Comparison of ENCODE assay signal across 16 mouse cellular contexts in genomic region chr8:89871966-89872365, GRCm38 (mm10).
DNase-seq lines count a peak whose midpoint lies in the region; ATAC-seq and TF ChIP-seq lines count a peak whose summit lies in the region.
"Had no signal": no experiment of that assay in that cellular context is flagged by ENCODE, and none has a peak within 500 bp of the region (broad histone marks: within the 10 kb centered on the region; RNA-seq: fewer than 3 reads in every experiment).

No protein-coding gene starts in this region.

- no peak for DNase-seq in forebrain, embryonic 10.5 days (ENCODE audit: extremely low spot score, low spot score)
- no peak for DNase-seq in midbrain, postnatal 0 days (ENCODE audit: low spot score)
- DNase-seq in left cerebral cortex, adult 8-10 months (ENCODE audit: low spot score in 2 of 2) = peak; percentile 8 to 14
- peak; percentile 16 for DNase-seq in right cerebral cortex, postnatal 4 days
- no peak for DNase-seq in cerebellum, adult 11 months
- DNase-seq in ovary, adult 18-20 months (ENCODE audit: low spot score) = no peak
- DNase-seq: cerebellum, adult 9-11 months; kidney, postnatal 10 days; lung, embryonic 14.5 days; midbrain, embryonic 14.5 days; thymus, postnatal 25 days had no signal

- no peak for ATAC-seq in forebrain, embryonic 15.5 days (replicated peaks)
- no peak for ATAC-seq in midbrain, postnatal 0 days (ENCODE audit: low FRiP score)
- ATAC-seq in midbrain, embryonic 16.5 days = no peak

- 68% methylated on average over 5 of the region's 5 CpGs for WGBS in forebrain, embryonic 15.5 days
- WGBS in forebrain, embryonic 10.5 days = 82% methylated on average over 5 of the region's 5 CpGs
- whole genome bisulfite sequencing in midbrain, postnatal 0 days = 73% methylated on average over 5 of the region's 5 CpGs
- 81% methylated on average over 5 of the region's 5 CpGs for WGBS in midbrain, embryonic 16.5 days

- TF ChIP-seq CTCF in midbrain, postnatal 0 days (IDR thresholded peaks at IDR 0.05) = peak; percentile 18; the same call in 1 of the 2 replicates

- H3K4me2 ChIP-seq in forebrain, embryonic 15.5 days (replicated peaks) = no peak overlapping the region
- H3K4me2 ChIP-seq in midbrain, postnatal 0 days (ENCODE audit: low read depth, low read length, poor library complexity, severe bottlenecking) = no peak overlapping the region
- no peak overlapping the region for H3K4me2 ChIP-seq in midbrain, embryonic 16.5 days (ENCODE audit: low read length)
- H3K4me2 ChIP-seq: liver, embryonic 11.5 days; lung, embryonic 14.5 days had no signal

- H3K4me3 ChIP-seq in forebrain, embryonic 15.5 days = no peak overlapping the region
- no peak overlapping the region for H3K4me3 ChIP-seq in forebrain, embryonic 10.5 days
- no peak overlapping the region for H3K4me3 ChIP-seq in midbrain, postnatal 0 days (ENCODE audit: low read depth, low read length)
- H3K4me3 ChIP-seq in midbrain, embryonic 16.5 days (ENCODE audit: low read depth, low read length) = no peak overlapping the region

- H3K27ac ChIP-seq in forebrain, embryonic 15.5 days (replicated peaks) = peak overlapping the region; percentile 69
- no peak overlapping the region for H3K27ac ChIP-seq in forebrain, embryonic 10.5 days
- H3K27ac ChIP-seq in midbrain, postnatal 0 days (ENCODE audit: low read depth, low read length) = no peak overlapping the region
- no peak overlapping the region for H3K27ac ChIP-seq in midbrain, embryonic 16.5 days (ENCODE audit: low read length)
- H3K27ac ChIP-seq: macrophage; stomach, postnatal 0 days had no signal

- no peaks in the 10 kb centered on the region for H3K36me3 ChIP-seq in forebrain, embryonic 15.5 days
- H3K36me3 ChIP-seq in forebrain, embryonic 10.5 days (replicated peaks) = no peaks in the 10 kb centered on the region
- H3K36me3 ChIP-seq in midbrain, postnatal 0 days (ENCODE audit: insufficient read depth, low read length) = no peaks in the 10 kb centered on the region
- H3K36me3 ChIP-seq in midbrain, embryonic 16.5 days (ENCODE audit: control insufficient read depth, insufficient read depth, low read length) = no peaks in the 10 kb centered on the region

- no peaks in the 10 kb centered on the region for H3K9me3 ChIP-seq in forebrain, embryonic 15.5 days
- H3K9me3 ChIP-seq in forebrain, embryonic 10.5 days = no peaks in the 10 kb centered on the region
- no peaks in the 10 kb centered on the region for H3K9me3 ChIP-seq in midbrain, postnatal 0 days (ENCODE audit: low read length)
- H3K9me3 ChIP-seq in midbrain, embryonic 16.5 days (replicated peaks; ENCODE audit: control insufficient read depth, low read length, poor library complexity, severe bottlenecking) = no peaks in the 10 kb centered on the region

- no peaks in the 10 kb centered on the region for H3K27me3 ChIP-seq in forebrain, embryonic 15.5 days
- H3K27me3 ChIP-seq in forebrain, embryonic 10.5 days (ENCODE audit: poor library complexity, severe bottlenecking) = no peaks in the 10 kb centered on the region
- no peaks in the 10 kb centered on the region for H3K27me3 ChIP-seq in midbrain, postnatal 0 days (ENCODE audit: insufficient read depth, low read length)
- no peaks in the 10 kb centered on the region for H3K27me3 ChIP-seq in midbrain, embryonic 16.5 days (ENCODE audit: control insufficient read depth, insufficient read depth, low read depth, low read length)

- H3K4me1 ChIP-seq in forebrain, embryonic 15.5 days = peaks cover 24% of the 10 kb centered on the region
- peaks cover 5% of the 10 kb centered on the region for H3K4me1 ChIP-seq in forebrain, embryonic 10.5 days
- H3K4me1 ChIP-seq in midbrain, postnatal 0 days (ENCODE audit: insufficient read depth, low read length) = peaks cover 5% of the 10 kb centered on the region; the same call in 1 of the 2 replicates
- peaks cover 3% of the 10 kb centered on the region; the same call in 1 of the 2 replicates for H3K4me1 ChIP-seq in midbrain, embryonic 16.5 days (ENCODE audit: control insufficient read depth, insufficient read depth, low read length)

- H3K9ac ChIP-seq in forebrain, embryonic 15.5 days (replicated peaks) = no peak overlapping the region
- no peak overlapping the region for H3K9ac ChIP-seq in midbrain, postnatal 0 days (replicated peaks; ENCODE audit: low read length, poor library complexity, severe bottlenecking)
- no peak overlapping the region for H3K9ac ChIP-seq in midbrain, embryonic 16.5 days (ENCODE audit: low read depth, low read length)
- H3K9ac ChIP-seq: lung, embryonic 14.5 days had no signal

Comparison
In these comparisons a context has a peak if more than half of its experiments do, and no peak if none do; other contexts are left out.
1. DNase-seq: peak in left cerebral cortex, adult 8-10 months (2 of 2) and right cerebral cortex, postnatal 4 days (single experiment); none in forebrain, embryonic 10.5 days (single experiment), midbrain, postnatal 0 days (single experiment), cerebellum, adult 11 months (single experiment) and ovary, adult 18-20 months (single experiment).